Mouse (Mus musculus) forebrain, embryonic 14.5 days (tissue): ENCODE results near the gene Nkd1. TPM values are rescaled to one million over a fixed set of nuclear protein-coding genes. Genes with fewer than 3 reads are reported as not detected.

Experiments used
- ATAC-seq: fragments of 200-750 bp; cut with Nextera tagmentation; 2 replicates; pipeline ENCODE4 v1.8.0; 2017; ENCODE audit warnings: mild to moderate bottlenecking, moderate library complexity
- DNase-seq: peaks from one replicate; pipeline ENCODE4 v3.0.0-alpha.2; 2015; ENCODE audit warnings: low spot score
- H3K27ac ChIP-seq: fragments of 300-500 bp; sonication (generic); 2 replicates; pipeline ENCODE4 v1.5.1; 2014; ENCODE audit warnings: low read depth, mild to moderate bottlenecking, control low read depth, low read length, moderate library complexity
- H3K27me3 ChIP-seq: fragments of 300-500 bp; sonication (generic); replicated peaks from 2 replicates; pipeline ENCODE4 v1.6.1; 2014; ENCODE audit warnings: low read length, control low read depth, mixed read lengths; ENCODE audit not compliant: control insufficient read depth, insufficient read depth
- H3K36me3 ChIP-seq: fragments of 300-500 bp; sonication (generic); 2 replicates; pipeline ENCODE4 v1.6.1; 2014; ENCODE audit warnings: low read length, control low read depth; ENCODE audit not compliant: control insufficient read depth, insufficient read depth
- H3K4me1 ChIP-seq: fragments of 300-500 bp; sonication (generic); 2 replicates; pipeline ENCODE4 v1.6.1; 2014; ENCODE audit warnings: antibody characterized with exemption, low read length, control low read depth; ENCODE audit not compliant: control insufficient read depth, insufficient read depth
- H3K4me2 ChIP-seq: fragments of 300-500 bp; sonication (generic); 2 replicates; pipeline ENCODE4 v1.6.1; 2014; ENCODE audit warnings: mild to moderate bottlenecking, control low read depth, low read length
- H3K4me3 ChIP-seq: fragments of 300-500 bp; sonication (generic); 2 replicates; pipeline ENCODE4 v1.5.1; 2014; ENCODE audit warnings: low read depth, low read length, control low read depth
- H3K9ac ChIP-seq: fragments of 300-500 bp; sonication (generic); 2 replicates; pipeline ENCODE4 v1.6.1; 2014; ENCODE audit warnings: mild to moderate bottlenecking, low read length, control low read depth, moderate library complexity
- H3K9me3 ChIP-seq: fragments of 300-500 bp; sonication (generic); replicated peaks from 2 replicates; pipeline ENCODE4 v1.6.1; 2016; ENCODE audit warnings: low read length, control low read depth, mixed read lengths; ENCODE audit not compliant: control insufficient read depth
- WGBS: fragments of 180-500 bp; shearing (Covaris S2); extraction: QIAGEN DNeasy Blood & Tissue Kit; methylation state at CpG from one replicate; pipeline ENCODE4 v1.1.7; 2014; 5-methylcytosine and 5-hydroxymethylcytosine counted together
- polyA plus RNA-seq: library from polyadenylated mRNA; unstranded; fragments of >200 nt; fragmentation: Nextera tagmentation; extraction: Ambion mirVana; gene quantifications from 2 replicates; pipeline ENCODE4 v1.2.1, GENCODE M21; 2014

The Nkd1 gene
- polyA plus RNA-seq = 35.2 and 40.0 TPM in 2 replicates

DNA sequence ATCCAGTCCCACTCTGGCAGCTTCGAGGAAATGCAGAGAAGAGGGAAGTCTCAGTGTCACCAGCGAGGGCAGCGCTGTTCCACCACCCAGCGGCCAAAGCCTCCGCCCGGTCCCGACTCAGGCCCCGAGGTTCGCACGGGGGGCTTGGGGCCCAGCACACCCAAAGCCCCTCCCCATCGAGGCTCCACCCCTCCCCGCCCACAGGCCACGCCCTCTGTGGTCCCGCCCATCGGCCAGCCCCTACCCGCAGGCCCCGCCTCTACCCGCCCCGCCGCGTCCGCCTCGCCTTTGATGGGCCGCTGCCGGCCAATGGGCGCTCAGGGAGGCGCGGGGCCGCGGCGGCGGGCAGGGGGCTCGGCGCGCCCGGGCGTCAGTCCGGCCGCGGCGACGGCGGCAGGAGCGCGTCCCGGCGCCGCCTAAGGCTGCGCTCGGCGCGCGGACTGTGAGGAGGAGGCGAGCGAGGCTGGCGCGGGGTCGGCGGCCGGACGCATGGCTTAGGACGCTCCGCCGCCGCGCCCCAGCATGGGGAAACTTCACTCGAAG is at the start of gene Nkd1:
Nkd1 (plus strand) TSS at position 370 of the 543 bp plus-strand sequence.
- Histone ChIP-seq H3K27ac (peak within 1 kb of the TSS; percentile 60; the same call in 1 of the 2 replicates), H3K9ac (peak within 1 kb of the TSS; percentile 86), H3K4me2 (peak within 1 kb of the TSS; percentile 98), H3K27me3 (peaks cover 9% of the 10 kb centered on the region; the same call in 1 of the 2 replicates), H3K4me1 (peaks cover 19% of the 10 kb centered on the region), H3K4me3 (peak within 1 kb of the TSS; percentile 77), H3K9me3 (no peaks in the 10 kb centered on the region), H3K36me3 (no peaks in the 10 kb centered on the region)
- DNase-seq (peak; percentile 88), ATAC-seq (peak; percentile 90)
- under 1% methylated on average over 64 of the region's 67 CpGs for WGBS

DNA sequence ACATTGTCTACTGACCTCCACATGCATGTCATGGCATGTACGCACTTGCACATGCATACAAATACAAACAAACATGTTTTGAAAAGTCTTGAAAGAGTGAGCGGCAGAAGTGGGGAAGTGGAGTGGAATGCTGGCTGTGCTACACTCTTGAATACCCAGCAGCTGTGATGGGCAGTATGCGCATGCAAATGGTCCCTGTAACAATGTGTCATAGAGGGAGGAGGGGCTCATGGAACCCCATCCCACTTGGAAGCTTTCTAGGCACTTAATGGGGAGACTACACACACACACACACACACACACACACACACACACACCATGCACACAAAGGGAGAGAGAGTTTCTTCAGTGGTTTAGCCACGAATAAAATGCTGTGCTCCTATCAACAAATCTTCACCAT is 39.9 kb upstream of the Nkd1 start:
- Histone ChIP-seq H3K9me3 (no peaks in the 10 kb centered on the region), H3K36me3 (no peaks in the 10 kb centered on the region), H3K27ac (no peak overlapping the region), H3K4me1 (no peaks in the 10 kb centered on the region), H3K27me3 (no peaks in the 10 kb centered on the region), H3K9ac (no peak overlapping the region), H3K4me2 (no peak overlapping the region), H3K4me3 (no peak overlapping the region)
- peak; percentile 19 for DNase-seq
- 53% methylated on average over 4 of the region's 4 CpGs for WGBS
- 0 out of 2 replicates have a peak, but pooled peaks have one; percentile 54 for ATAC-seq

DNA sequence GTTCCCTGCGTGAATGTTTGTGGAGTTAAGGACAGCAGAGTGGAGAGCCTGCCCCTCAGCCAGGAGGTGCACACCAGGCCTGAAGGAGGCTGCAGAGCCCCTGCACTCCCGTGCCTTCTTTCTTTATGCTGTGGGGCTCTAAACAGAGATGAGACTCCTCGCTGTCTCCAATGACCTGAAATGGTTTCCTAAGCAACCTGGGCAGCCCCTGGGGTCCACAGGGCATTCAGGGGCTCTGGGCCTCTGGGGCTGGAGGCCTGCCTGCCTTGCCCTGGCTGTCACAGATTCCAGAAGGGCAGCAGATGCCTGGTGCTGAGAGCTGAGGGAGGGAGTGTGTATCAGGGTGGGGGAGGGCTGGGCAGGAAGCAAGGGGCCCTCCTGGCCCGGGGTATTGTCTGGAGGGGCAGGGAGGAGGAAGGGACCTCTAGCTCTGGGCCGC is 32.7 kb upstream of the Nkd1 start:
- Histone ChIP-seq H3K27me3 (no peaks in the 10 kb centered on the region), H3K36me3 (no peaks in the 10 kb centered on the region), H3K4me3 (no peak overlapping the region), H3K9me3 (no peaks in the 10 kb centered on the region), H3K27ac (0 out of 2 replicates have a peak overlapping the region, but pooled peaks have one; percentile 33), H3K4me1 (peaks cover 8% of the 10 kb centered on the region), H3K4me2 (no peak overlapping the region), H3K9ac (no peak overlapping the region; the same call in 1 of the 2 replicates)
- DNase-seq (no peak), ATAC-seq (peak; percentile 10; the same call in 1 of the 2 replicates)
- WGBS = 3% methylated on average over 5 of the region's 5 CpGs

DNA sequence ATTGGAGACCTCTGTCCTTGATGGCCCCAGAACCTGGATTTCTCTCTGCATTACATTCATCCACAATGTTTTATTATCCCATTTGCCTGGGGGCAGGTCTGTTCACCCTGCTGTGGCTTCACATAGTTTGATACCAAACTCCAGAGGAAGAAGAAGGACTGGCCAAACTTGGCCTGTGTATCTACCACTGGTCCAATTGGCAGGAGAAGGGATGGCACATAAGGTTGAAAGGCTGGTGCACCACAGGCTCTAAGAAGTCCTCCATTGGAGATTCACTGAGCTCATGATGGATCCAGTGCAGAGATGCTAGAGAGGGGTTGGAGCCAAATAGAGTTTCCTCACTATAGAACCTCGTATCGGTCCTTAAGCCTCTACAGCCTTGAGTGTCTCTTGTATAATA is 27.1 kb upstream of the Nkd1 start:
- 87% methylated on average over 2 of the region's 2 CpGs for WGBS
- H3K36me3 ChIP-seq = no peaks in the 10 kb centered on the region
- ATAC-seq = no peak
- H3K9ac ChIP-seq = no peak overlapping the region
- H3K4me2 ChIP-seq = no peak overlapping the region
- peaks cover 5% of the 10 kb centered on the region; the same call in 1 of the 2 replicates for H3K4me1 ChIP-seq
- H3K27me3 ChIP-seq = no peaks in the 10 kb centered on the region
- H3K9me3 ChIP-seq = no peaks in the 10 kb centered on the region
- H3K4me3 ChIP-seq = no peak overlapping the region
- DNase-seq = no peak
- no peak overlapping the region for H3K27ac ChIP-seq

DNA sequence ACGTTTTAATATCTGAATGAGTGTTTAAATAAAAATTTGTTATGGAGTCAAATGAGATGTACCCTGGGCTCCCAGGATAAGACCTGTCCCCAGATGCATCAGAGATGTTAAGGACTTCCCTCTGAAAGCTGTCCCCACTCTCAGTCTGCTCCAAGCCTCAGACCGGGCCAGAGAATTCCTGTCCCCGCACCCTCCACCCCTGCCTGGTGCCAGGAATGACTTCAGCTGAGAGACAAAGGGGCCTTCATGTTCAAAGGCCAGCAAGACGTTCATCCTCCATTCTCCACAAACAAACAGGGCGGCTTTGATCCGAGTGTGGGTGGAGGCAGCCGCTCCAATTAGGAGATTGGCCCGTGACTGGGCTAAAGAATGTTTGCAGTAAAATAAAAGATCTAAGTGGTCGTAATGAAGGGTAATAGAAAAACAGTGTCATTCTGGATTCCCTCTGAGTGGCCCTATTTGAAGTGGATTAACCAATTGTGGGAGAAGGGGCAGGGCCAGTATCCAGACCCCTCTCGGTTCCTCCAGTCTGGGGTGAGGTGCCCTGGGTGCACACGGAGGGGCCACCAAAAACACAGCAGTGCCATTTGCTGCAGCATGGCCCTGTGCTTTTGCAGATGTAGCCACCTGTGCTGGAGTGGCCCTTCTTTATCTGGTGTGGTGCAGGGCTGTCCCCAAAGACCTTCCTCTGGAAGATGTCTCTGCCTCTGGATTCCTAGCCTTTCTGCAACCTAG is 25.9 kb upstream of the Nkd1 start:
- H3K27ac ChIP-seq = no peak overlapping the region
- peak overlapping the region; percentile 17; the same call in 1 of the 2 replicates for H3K4me2 ChIP-seq
- H3K9me3 ChIP-seq = no peaks in the 10 kb centered on the region
- H3K27me3 ChIP-seq = no peaks in the 10 kb centered on the region
- under 1% methylated on average over 11 of the region's 11 CpGs for WGBS
- DNase-seq = peak; percentile 76
- peak; percentile 60; the same call in 1 of the 2 replicates for ATAC-seq
- peak overlapping the region; percentile 22; the same call in 1 of the 2 replicates for H3K9ac ChIP-seq
- no peaks in the 10 kb centered on the region for H3K36me3 ChIP-seq
- H3K4me3 ChIP-seq = no peak overlapping the region
- peaks cover 5% of the 10 kb centered on the region; the same call in 1 of the 2 replicates for H3K4me1 ChIP-seq

DNA sequence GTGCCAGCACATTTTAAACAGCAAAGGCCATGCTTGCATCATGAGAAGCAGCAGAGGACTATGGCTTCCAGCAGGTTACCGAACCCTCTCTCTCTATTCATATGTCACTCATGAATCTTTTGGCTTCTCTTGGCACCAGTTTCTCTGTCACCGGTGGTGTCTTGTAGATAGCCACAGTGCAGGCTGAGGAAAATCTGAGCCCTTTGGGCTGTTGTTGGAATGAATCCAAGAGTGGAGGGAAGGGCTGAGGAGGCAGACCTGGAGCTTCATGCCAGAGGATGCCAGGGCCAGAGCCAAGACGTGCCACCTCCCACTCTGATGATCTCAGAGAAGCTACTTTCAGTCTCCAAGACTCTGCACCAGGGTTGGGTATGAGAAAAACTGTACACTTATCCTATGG is 19.0 kb upstream of the Nkd1 start:
- H3K4me3 ChIP-seq = no peak overlapping the region
- no peak for ATAC-seq
- 82% methylated on average over 3 of the region's 3 CpGs for WGBS
- H3K4me1 ChIP-seq = no peaks in the 10 kb centered on the region
- H3K27ac ChIP-seq = no peak overlapping the region
- no peak overlapping the region for H3K9ac ChIP-seq
- no peaks in the 10 kb centered on the region for H3K27me3 ChIP-seq
- no peaks in the 10 kb centered on the region for H3K36me3 ChIP-seq
- no peak for DNase-seq
- no peaks in the 10 kb centered on the region for H3K9me3 ChIP-seq
- H3K4me2 ChIP-seq = no peak overlapping the region

DNA sequence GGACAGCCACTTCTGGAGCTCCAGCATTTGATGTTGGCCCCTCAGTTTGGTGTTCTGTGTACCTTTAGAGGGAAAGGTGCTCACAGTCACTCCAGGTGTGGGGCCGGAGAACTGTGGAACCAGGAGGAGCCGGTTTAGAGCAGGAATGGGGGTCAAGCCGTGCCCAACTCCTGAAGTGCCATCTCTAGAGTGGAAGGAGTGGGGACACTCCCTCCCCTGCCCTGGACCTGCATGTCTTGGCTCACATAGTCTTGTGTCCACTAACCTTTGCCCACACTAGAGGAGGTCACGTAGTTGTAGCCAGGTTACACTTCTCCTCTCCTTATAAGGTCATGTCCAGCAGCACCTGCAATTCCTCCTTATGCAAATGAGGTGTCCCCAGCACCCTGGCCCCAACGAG is 14.2 kb upstream of the Nkd1 start:
- 88% methylated on average over 5 of the region's 5 CpGs for WGBS
- ATAC-seq (no peak), DNase-seq (no peak)
- Histone ChIP-seq H3K27ac (no peak overlapping the region), H3K4me3 (no peak overlapping the region), H3K9me3 (no peaks in the 10 kb centered on the region), H3K9ac (no peak overlapping the region), H3K4me1 (no peaks in the 10 kb centered on the region), H3K36me3 (no peaks in the 10 kb centered on the region), H3K4me2 (no peak overlapping the region), H3K27me3 (no peaks in the 10 kb centered on the region)

DNA sequence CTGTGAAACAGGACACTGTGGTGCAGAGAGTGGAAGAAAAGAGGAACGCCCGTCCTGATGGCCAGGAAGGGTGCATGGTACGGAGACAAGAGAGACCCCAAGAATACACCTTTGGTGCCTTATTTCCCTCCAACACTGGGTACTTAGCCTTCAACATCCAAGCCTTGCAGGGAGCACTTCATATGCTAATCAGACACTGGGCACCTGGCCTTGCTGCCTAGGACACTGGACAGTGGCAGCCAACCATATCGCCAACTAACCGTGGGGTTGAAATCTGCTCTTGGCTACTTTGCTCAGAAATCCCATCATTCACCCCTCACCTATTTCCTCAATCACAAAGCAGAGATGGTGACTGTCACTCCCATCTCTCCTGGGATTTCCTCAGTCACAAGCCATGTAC is 10.1 kb upstream of the Nkd1 start:
- Histone ChIP-seq H3K9ac (no peak overlapping the region), H3K4me2 (no peak overlapping the region), H3K27me3 (no peaks in the 10 kb centered on the region), H3K36me3 (no peaks in the 10 kb centered on the region), H3K9me3 (no peaks in the 10 kb centered on the region), H3K4me1 (0 out of 2 replicates have a peak, but pooled peaks cover 4% of the 10 kb centered on the region), H3K4me3 (no peak overlapping the region), H3K27ac (no peak overlapping the region)
- no peak for ATAC-seq
- DNase-seq = no peak
- WGBS = 85% methylated on average over 5 of the region's 5 CpGs
